Mouse (Mus musculus) megakaryocyte, adult 5-6 weeks (primary cell): ENCODE measurements at regions not wholly inside any gene's neighbourhood (a gene's known extent, or its start where the extent isn't known, plus 50 kb on each side); places are given as distances from the start of the nearest gene placed in this dataset.
A peak's percentile ranks its signal among the peaks of the same experiment; 100 is the strongest.

ENCODE experiments used
- ATAC-seq: 2 replicates; pipeline ENCODE4 v1.8.0; 2016; ENCODE audit warnings: mild to moderate bottlenecking, inconsistent platforms; ENCODE audit not compliant: poor library complexity, severe bottlenecking

DNA sequence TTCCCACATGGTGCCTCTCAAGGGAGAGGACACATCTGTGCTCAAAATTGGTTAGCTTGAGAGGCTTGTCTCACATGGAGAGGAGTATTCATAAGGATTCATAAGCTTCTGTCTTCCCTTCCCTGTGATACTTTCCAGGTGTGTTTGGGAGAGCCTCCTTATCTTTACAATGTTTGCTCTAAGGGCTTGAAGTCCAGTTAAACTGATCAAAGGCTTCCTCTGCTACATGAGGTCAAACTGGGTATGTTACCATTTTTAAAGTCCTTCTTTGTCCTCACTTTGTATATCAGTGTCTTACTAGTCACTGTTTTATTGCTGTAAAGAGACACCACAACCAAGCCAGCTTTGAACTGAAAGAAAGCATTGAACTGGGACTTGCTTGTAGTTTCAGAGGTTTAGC is 98.1 kb upstream of the Mphosph6 start:
- ATAC-seq, result no peak

DNA sequence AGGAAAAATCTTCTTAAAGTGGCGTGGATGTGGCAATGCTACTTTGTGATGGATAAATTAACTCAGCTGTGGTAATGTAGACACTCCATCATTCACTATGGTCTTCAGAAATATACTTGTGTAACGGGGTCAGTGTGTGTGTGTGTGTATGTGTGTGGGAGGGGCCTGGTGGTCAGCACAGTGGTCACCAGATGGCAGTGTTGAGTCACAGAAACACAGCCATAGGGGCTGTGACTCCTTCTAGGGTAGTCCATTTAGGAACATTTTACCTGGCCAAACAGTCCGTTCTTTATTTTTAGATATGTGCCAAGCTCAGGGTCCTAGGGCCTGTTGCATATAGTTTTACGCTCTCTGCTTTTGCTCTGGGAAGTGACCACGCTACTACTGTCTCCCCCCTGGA is 96.3 kb upstream of the Mphosph6 start:
- no peak for ATAC-seq

DNA sequence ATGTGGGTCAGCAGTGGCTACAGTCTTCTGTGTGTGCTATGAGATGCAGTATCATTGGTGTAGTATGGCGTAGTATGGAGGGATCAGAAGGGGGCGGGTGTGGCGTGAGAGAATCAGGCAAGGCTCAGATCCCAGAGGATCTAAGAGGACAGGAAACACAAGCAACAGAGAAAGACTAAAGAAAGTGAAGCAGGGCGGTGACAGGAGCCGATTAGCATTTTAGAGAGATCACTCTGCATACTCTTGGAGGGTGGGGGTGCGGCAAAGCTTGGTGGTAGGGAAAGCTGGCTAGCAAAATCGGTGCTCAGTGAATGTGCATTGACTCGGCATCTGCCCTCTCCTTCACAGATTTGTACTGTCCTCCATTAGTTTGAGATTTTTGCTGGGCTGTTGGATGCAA is 93.1 kb upstream of the Mphosph6 start:
- ATAC-seq, result no peak

DNA sequence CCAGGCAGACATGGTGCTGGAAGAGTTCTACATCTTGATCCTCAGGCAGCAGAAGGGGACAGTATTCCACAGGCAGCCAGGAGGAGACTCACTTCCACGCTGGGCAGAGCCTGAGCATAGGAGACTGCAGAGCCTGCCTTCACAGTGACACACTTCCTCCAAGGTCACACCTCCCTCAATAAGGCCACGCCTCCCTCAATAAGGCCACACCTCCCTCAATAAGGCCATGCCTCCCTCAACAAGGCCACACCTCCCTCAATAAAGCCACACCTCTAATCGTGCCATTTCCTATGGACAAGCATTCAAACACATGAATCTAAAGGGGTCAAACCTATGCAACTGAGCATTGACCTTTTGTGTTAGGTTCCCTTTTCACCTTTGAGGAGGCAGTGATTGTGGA is 88.5 kb upstream of the Mphosph6 start:
- ATAC-seq, result no peak

DNA sequence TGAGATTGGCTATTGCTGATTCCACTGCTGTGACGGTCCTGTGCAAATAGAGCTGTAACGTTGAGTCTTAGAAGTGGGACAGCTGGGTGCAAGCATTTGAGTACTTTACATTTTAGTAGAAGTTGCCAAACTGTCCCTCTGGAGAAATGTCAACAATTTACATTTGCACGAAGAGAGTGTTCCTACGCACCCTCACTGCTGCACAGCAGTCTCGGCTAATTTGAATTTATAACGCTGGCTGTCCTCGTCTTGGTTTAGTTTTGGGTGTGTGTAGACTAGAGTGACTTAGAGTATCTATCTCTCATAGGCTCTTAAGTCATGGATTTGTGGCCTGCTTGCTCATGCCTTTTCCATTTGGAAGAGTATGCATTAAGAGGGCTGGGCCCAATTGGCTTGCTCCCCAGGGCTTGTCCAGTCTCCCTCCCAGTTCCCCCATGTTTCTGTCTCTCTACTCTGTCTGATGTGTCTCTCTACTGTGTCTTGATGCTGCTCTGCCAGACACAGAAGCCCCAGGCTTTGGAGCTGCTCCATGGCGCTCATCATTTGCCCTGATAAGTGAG is 79.8 kb upstream of the Mphosph6 start:
- no peak for ATAC-seq

DNA sequence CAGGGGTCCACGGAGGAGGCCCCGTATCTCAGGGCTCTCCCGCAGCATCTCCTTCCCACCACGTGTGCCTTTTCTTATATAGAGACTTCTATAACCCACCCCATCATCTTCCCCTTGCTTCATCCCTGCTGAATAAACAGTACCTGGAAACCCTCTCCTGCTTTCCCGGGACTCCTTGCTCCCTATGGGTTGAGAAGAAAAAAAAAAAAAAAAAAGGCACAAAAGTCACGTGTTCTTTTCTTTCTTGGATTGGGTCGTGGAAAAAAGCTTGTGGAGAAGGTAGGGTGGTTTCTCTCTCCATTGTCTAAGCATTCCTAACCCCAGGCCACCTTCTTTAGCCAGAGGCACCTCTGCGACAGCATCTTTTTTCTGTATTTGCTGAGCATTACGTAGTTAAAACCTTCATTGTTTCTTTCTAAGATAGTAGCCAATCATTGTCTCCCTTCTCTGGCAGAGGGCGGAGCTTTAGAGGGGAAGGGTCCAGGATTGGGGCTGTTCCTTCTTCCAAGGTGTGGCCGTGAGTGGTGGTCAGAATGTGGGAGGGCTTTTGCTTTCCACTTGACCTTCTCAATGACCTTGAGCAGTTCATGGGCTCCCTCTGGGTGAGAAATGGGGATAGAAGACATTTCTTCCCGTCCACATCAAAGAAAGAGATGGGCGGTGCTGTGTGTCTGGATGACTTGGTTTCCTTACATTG is 78.7 kb upstream of the Mphosph6 start:
- ATAC-seq, result no peak

DNA sequence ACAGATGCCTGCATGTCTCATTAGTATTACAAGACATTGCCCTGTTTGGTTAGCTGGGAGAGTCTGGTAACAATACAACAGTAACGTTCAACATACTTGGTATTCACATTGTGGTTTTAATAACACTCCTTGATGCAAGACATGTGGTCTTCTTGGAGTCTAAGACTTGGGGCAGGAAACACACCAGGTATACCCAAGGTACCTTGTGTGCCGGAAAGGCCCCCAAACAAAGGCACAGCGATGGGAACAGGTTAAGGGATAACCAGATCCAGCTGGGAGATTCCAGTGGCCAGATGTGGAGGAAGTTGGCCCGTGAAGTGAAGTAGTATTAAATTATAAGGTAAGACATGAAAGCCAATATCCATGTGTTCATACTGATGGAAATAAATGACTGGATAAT is 71.9 kb upstream of the Mphosph6 start:
- no peak for ATAC-seq

DNA sequence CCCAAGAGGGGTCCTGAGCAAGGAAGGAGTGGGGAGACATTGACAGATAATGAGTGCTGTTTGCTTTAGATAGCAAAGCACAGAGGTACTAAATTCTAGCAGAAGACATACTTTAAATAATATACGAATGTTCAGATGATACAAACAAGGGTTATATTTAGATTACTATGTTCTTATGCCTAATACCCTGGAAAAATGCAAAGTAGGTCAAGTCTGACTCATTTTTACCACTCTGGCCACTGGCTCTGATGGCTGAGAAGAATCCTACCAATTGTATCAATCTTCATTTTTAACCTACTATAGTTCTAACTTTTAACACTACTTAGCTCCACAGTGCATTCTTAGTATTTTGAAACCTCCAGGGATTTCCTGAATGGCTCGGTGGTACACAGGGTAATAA is 65.4 kb upstream of the Mphosph6 start:
- no peak for ATAC-seq

DNA sequence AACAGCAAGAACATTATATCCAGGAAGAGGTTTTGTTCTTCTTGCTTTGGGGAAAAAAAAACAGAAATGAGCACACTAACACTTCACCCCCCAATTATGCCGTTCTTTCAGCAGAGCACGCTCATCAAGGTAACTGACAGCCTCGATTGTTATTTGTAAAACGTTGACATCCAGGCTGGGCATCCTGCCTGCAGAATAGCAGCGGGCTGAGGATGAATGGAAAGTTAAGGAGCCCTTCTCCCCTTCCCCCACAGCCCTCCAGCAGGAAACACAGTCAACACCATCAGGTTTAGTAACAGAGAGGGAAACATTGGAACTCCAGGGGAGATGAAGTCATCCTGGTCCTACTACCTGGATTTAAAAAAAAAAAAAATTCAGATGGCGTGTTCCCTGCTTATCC is 63.3 kb upstream of the Mphosph6 start:
- no peak for ATAC-seq

DNA sequence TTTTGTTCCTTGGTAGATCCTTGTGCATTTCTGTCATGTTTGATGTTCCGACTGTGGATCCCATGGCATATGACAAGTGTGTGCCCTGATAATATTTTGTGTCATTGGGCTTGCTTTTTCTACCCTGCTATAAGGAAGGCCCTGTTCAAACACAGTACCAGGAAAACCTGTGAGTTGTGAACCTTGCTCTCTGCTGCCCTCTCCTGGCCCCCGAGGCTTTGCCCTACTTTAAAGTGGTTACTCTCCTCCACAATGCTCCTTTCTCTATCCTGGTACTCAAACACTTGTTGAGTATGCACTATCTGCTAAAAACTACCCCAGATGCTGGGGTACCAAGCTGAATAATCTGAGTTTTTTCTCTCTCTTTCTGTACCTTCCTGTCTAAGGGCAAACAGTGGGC is 62.1 kb upstream of the Mphosph6 start:
- ATAC-seq, result peak; percentile 80

DNA sequence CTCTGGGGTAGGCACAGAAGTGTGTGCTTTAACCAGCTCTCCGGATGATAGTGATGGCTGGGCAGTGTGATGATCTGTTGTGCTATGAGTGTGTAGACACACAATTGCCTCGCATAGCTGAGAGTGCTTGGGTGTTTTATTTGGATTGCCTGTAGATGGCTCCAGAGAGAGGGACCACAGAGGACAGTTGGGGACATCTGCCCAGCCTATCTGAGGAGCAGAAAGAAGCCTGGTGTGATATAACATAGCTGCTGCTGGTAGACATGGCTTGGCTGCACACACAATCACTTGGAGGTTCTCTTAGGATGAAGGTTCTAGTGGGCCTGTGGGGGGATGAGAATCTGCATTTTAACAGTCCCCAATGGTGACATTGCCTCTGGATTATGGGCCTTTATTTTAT is 60.6 kb upstream of the Mphosph6 start:
- ATAC-seq, result no peak

DNA sequence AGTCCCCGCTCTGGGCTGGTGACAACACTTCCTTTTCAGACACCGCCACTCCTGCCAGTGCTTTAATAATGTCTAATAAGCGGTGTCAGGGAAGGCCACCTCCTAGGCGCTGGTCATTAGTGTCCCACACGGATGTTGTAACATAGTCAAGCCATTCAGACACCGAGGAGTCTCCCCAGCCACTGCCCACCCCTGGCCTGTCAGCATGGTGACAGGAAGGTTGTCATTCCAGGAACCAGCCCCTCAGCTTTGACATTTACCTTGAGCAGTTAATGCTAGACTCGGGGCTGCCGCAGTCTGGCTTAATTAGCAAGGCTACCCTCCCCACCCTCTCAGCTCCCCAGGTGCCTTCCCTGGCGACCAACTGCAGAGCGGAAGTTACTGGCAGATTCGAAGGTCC is 58.0 kb upstream of the Mphosph6 start:
- no peak for ATAC-seq

DNA sequence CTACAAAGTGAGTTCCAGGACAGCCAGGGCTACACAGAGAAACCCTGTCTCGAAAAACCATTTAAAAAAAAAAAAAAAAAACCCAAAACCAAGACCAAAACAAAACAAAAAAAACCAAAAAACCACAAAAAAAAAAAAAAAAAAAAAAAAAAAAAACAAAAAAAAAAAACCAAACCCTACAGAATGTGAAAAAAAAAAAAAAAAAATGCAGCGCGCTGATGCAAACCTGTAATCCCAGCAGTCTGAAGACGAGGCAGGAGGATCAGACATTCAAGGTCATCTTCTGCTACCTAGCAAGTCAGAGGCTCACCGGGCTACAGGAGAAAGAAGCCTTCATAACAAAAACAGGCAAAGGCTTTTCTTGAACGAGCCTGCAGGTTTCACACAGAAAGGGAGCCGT is 57.4 kb upstream of the Mphosph6 start:
- ATAC-seq, result no peak

DNA sequence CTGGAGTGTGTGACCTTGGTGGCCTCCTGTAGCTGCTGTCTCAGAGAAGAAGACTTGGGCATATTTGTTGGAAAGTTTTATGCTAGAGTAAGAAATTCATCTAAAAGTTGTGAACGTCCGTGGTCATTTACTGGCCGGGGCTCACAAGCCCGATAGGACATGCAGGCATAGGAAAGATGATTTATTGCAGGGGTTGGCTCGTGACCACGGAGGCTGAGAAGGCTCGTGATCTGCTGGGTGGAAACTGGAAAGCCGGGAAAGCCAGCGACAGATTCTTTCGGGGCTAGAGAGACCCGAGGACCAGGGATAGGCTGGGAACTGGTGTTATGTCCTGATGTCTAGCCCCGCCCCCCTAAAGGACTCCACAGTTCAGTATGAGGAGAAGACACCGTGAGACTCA is 54.4 kb upstream of the Mphosph6 start:
- no peak for ATAC-seq

DNA sequence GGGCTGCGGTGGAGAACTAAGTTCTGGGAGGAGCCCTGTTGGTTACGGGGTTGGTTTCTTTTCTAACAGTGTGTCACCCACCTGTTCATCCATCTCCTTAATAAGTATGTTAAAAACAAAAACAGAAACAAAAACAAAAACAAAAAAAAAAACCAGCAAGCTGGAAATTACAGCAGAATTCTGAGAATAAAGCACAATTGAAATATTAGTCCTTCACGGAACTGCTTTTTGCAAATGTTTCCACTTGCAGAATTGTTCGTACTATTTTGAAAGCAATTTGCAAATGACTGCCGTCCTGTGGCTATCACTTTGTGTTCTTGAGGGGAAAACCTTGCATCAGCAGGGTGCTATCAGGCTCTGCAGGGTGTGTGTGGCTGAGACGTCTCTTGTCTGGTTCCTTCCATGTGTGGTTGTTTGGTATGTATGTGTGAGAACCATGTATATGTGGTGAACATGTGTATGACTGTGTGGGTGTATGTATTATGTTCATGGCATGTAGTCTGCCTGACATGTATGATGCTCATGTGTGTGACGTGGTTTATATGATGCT is 53.3 kb upstream of the Mphosph6 start:
- ATAC-seq, result no peak

DNA sequence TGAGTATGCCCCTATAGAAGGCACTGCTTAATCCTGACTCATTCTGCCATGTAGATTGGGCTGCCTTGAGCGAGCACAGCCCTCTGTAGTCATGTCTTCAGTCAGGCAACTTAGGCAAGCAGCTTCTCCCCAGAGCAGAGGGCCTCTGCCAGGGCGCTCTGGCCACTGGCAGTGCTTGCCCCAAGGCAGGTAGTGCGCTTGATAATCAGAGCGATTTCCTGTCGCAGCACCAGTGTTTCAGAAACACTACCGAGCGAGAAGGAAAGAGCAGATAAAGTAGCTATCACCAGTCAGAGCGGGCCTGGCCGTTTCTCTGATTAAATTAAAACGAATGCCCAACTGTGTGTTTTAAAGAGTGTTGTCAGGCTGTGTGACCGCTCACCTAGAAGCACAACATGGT is 52.6 kb upstream of the Mphosph6 start:
- ATAC-seq, result no peak

DNA sequence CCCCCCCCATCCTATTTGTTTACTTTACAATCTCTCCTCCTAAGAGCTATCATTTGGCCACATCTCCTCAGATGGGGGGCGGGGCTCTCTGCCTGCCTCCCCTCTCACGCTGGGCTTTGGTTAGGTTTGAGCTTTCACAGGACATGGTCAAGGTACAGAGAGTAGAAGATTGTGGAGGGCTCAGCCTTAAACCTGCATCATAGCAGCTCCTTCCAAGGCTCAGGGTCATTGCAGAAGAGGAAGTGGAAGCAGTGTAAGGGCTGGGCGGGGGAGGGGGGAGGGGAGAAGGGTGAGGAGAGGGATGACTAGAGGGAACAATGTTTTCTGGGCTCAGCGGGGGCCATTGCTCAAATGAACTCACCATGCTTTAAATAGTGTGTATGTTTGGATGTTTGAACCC is 51.7 kb upstream of the Mphosph6 start:
- peak; percentile 88 for ATAC-seq

DNA sequence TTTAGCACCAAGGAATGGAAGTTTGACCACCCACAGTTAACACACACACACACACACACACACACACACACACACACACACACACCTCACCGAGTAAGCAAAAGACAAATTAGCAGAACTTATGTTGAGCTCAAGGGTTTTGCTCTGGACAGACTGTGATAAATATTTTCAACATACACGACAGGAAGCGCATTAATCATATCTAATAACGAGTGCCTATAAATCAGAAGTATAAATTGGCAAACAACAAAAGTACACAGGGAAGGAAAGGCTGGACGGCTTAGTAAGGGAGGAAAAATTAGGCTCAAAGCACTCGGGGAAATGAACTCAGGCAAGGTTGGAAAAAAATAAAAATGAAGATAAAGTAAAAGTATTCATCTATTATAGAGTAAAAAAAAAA is 50.8 kb upstream of the Mphosph6 start:
- ATAC-seq, result no peak
